Mouse (Mus musculus) yolk sac, embryonic 10.5 days (tissue): ENCODE results near the gene Rps27a.

Experiments
- DNase-seq: peaks from one replicate; pipeline ENCODE4 v3.0.0-alpha.2; 2017; ENCODE audit warnings: low spot score

Rps27a gene

DNA sequence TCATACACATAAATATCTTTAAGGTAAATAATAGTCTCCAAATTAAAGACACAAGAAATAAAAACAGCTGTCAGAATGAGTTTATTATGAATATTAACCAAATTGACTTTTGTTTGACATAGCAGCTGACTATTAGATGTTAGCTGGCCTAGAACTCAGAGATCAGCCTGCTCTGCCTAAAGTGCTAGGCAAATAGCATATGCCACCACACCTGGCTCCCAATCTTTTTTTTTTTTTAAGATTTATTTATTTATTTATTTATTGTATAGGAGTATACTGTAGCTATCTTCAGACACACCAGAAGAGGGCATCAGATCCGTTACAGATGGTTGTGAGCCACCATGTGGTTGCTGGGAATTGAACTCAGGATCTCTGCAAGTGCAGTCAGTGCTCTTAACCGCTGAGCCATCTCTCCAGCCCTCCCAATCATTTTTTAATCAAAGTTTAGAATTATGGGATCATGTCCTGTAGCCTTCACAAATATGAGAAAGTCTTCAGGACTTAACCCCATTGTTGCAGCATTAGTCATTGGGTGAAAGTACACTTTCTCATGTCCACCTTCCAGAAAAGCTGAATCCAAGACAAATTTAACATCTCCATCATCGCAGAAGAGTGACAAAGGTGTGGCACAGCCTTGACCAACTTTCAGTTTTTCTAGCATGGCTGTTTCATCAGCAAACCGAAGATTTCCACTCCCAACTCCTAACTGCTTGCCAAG lies 34.9 kb downstream of the Rps27a start:
- DNase-seq = no peak

DNA sequence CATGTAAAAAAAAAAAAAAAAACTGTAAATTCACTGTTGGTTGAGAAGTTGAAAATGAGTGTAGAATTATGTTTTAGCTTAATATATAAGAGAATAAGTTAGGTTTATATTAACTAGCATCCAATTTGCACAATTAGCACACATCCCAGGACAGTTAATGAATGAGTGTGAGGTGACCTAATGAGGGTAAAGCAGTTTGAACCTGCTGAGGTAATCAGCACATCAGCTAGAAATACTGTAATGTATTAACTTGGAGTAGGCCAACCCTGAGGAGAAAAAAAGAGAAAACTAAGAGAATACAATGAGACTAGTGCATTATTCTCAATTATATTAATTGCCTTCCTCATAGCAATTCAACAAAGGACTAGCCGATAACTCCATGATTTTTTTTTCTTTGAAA lies 38.5 kb downstream of the Rps27a start:
- no peak for DNase-seq

DNA sequence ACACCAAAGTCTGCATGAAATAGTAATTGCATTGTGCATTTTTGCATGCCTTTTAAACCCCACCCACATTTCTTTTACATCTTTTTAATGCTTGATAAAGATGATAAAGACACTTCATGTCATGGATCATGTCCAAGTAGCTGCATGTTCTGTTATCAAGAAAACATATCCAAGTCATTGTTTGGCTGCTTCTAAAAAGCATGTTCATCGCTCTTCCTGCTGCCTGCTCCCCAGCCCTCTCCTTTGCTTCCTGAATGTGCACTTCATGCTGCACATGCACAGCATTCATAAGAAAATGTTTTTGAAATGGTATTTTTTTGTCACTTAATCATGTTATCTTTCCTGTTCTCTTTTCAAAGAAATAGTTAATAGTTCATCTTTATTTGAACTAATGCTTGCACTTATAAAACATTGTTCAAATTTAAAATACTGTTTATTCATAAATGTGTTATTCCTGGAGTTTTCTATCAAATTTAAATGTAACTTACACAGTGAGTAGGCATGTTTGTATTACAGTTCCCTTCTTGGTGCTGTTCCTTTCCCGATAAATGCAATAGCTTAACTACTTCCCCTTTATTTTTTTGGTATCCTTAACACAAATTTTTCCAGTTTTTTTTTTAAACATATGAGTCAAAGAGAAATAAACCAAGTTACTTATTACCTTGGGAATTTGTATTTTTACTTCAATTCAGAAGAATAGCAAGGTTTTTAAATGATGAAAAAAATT lies 42.8 kb downstream of the Rps27a start:
- no peak for DNase-seq

DNA sequence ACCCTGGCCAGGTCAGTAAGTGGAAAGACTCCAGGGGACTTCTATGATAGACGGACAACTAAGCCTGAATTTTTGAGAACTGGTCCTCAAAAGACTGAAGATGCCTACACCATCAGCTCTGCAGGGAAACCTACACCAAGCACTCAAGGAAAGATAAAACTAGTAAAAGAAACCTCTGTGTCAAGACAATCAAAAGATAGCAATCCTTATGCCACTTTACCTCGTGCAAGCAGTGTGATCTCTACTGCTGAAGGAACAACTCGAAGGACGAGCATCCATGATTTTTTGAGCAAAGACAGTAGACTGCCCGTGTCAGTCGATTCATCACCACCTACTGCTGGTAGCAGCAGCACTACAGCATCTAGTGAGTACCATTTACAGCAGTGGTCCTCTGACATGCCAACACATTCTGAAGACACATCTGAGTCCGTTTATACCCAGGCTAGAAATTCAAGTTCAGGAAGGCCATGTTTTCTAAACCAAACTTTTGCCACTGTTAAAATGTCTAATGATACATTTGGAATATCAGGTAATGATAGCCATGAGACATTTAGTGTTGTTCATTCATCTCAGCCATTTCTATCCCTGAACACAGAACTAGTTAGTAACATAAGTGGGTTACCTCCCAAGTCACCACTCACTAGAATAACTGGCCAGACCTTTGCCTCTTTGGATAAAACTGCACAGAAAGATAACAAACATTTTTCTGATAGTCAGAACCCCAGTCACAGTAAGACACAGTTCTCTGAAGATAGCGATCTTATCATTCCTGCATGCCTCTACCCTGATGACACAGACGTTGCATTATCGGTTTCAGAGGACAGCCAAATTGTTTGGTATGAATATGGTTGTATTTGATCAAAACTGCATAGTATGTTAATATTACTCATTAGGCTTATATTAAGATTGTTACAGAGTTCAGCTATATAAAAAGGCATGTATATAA lies 43.7 kb downstream of the Rps27a start:
- DNase-seq = no peak

DNA sequence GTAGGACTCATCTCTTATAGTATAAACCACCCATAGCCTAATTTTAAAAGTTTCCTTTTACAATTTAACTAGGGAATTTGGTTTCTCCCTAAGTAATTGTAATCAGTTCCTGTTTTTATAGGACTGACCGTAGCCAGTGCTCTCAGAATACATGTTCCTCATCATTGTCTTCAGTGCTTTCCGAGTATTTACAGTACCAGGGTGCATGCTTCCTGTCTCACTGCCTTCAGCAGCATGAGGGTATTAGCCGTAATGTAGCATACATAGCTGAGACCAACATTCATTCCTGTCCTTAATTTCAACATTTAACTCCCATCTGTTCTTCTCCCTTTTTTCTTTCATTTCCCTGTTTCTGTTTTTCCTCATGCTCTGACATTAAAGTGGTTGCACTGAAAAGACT lies 50.9 kb downstream of the Rps27a start:
- no peak for DNase-seq
